Mouse (Mus musculus): ENCODE results near the gene Tbl1xr1. TPM values are rescaled to one million over a fixed set of nuclear protein-coding genes. Genes with fewer than 3 reads are reported as not detected.

Gene Tbl1xr1
- total RNA-seq, 4 experiments from 2014 or later = 130 to 150 (median 140) TPM

GRCm38 (mm10) chr3:22141984-22142719 is 65.7 kb downstream of the Tbl1xr1 start:
- DNase-seq (ENCODE audit: low spot score in 2 of 2) = no peak

GRCm38 (mm10) chr3:22142846-22143641 is 66.6 kb downstream of the Tbl1xr1 start:
- DNase-seq (ENCODE audit: low spot score in 2 of 2) = no peak

DNA sequence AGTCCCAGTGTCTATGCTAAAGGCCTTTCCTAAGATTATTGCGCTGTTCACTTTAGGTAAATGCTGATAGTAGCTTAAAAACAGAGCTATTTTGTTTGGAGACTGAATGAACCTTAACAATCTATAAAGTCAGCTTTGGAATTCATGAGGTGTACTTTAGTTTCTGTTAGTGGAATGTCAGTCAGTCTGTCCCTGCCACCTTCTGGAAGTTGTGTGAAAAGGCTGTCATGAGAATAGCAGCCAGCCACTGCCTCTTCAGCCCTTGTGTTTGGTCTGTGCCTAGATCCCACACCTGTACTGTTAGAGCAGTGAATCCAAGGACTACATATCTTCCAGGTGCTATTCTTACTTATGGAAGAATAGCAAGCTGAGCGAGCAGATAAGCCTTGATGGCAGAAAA is 67.8 kb downstream of the Tbl1xr1 start:
- no peak for DNase-seq (ENCODE audit: low spot score in 2 of 2)

GRCm38 (mm10) chr3:22147433-22147927 is 71.0 kb downstream of the Tbl1xr1 start:
- no peak for DNase-seq (ENCODE audit: low spot score in 2 of 2)

GRCm38 (mm10) chr3:22148306-22148932 is 72.0 kb downstream of the Tbl1xr1 start:
- DNase-seq (ENCODE audit: low spot score in 2 of 2) = no peak

DNA sequence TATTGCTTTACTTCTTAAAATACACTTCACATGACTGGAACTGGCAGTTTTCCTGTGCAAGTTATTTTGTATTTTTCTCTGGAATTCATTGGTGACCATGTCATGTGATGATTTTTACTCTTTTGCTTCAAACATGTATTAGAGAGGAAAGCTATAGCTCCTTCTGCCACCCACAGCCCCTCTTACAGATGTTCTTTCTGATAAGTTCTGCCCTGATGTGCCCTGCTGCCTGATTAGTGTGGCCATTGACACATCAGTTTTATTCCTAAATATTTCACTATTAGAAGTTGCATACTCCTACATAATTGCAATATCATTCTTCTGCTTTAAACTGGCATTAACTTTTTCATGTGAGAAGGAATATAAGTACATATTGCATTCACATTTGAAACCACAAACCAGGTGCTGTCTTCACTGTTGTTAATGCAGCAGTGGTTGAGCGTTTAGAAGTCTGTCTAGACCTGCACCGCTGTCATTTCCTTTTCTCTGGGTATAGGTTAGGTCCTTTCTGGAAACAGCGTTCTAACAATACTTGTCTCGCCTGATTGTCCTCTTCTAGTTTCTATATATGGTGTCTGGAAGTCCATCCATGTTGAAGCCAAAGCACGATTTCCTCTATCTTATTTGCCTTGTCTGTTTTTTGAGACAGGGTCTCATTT is 74.5 kb downstream of the Tbl1xr1 start:
- no peak for DNase-seq (ENCODE audit: low spot score in 2 of 2)

DNA sequence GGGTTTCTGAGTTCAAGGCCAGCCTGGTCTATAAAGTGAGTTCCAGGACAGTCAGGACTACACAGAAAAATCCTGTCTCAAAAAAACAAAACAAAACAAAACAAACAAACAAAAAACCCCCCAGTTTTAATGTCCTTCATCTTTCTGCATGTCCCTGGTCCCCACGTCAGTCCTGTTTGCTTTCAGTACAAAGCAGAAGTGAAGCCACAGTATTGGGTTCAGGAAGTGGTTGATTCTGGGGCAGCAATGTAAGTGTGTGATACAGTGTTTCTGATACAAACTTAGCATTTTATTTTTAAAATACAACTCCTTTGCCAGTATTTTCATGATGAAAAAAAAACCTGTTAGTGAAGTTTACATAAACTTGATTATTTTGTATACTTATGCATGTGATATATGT is 76.3 kb downstream of the Tbl1xr1 start:
- DNase-seq (ENCODE audit: low spot score in 2 of 2) = no peak

DNA sequence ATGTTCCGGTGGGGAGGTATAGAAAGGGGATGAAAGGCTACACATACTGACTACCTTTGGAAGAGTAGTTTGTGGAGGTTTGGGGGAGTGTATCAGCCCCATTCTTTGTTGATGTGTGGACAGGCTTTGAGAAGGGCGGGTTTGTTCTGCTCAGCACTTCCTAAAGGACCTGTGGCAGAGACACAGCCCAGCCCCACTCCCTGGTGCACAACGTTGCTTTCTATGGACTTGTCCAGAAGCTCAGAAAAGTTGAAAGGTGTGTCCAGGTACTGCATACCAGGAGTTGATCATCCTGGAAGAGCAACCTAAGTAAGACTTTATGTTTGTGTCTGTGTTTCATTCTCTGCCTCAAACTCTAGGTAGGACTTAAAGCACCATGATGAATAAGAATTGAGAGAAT is 78.1 kb downstream of the Tbl1xr1 start:
- DNase-seq (ENCODE audit: low spot score in 2 of 2) = no peak

- DNase-seq (ENCODE audit: low spot score in 2 of 2) = no peak
These were observed 79.9 kb downstream of the Tbl1xr1 start for GRCm38 (mm10) chr3:22156397-22156796.

DNA sequence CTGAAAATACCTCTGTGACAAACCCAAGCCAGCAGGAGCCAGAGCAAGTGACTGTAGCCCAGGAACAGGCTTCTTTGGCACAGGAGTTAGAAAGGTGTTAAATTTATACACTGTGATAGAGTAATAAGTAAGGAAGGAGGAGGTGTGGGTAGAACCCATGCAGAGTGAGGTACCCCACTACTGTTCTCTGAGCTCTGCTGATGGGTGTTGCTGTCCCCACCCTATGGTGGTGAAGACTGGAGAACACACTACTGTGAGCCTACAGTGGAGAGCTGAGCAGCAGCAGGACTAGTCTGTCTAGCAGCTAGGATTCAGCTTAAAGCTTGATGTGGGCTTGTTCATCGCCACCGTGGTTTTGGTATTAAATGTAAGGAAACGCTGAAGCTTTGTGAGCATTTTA is 86.5 kb downstream of the Tbl1xr1 start:
- DNase-seq (ENCODE audit: low spot score in 2 of 2) = no peak

DNA sequence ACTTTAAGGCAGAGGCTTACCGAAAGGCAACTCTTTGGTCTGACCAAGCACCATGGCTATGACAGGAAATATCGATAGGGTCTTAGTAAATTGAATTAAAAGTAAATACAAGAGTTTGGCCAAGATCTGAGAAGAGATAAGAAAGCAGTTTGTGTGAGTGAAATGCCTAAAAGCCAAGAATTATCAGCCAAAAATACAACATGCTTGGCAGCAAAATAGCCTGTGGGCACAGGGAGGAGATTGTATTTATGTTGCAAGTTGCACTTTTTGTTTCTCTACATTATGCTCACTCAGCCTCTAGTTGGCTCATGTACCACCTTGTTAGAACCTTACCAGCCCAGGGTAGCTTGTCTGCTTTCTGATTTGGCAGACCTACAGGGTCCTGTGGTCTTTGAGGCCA is 91.4 kb downstream of the Tbl1xr1 start:
- no peak for DNase-seq (ENCODE audit: low spot score in 2 of 2)

GRCm38 (mm10) chr3:22168432-22168831 is 92.0 kb downstream of the Tbl1xr1 start:
- no peak for DNase-seq (ENCODE audit: low spot score in 2 of 2)

DNA sequence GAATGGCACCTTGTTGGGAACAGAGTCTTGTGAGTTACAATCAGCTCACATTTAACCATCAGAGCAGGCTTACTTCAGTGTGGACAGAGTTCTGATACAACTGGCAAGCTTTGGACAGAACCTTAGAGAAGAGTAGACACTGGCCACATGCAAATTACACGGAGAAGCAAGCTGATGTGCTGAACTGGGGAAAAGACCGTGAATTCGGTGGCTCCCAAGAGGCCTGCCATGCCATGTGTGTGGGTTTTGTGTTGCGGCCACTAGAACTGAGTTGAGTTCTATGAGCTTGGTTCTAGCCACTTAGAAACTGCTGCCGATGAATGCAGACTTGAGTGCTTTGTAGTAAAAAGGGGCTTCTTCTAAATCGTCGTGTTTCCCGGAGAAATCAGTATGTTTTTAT is 95.1 kb downstream of the Tbl1xr1 start:
- DNase-seq (ENCODE audit: low spot score in 2 of 2) = no peak

DNA sequence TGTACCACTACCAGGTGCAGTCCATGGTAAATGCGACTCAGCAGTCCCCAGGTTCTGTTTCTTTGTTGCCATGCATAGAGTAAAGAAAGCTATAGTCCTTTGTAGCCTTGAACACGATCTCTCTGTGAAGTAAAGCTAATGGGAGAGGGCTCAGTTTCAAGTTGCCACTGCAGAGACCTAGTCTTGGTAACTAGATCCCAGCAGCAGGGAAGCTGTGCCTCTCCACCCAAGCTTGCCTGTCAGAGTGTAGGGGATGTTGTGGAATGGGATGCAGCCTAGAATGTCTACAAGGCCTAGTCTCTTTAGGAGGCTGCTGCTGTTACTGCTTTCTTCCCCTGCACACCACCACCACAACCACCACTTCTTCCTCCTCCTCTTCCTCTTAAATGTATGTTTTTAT is 96.0 kb downstream of the Tbl1xr1 start:
- DNase-seq (ENCODE audit: low spot score in 2 of 2) = no peak

DNA sequence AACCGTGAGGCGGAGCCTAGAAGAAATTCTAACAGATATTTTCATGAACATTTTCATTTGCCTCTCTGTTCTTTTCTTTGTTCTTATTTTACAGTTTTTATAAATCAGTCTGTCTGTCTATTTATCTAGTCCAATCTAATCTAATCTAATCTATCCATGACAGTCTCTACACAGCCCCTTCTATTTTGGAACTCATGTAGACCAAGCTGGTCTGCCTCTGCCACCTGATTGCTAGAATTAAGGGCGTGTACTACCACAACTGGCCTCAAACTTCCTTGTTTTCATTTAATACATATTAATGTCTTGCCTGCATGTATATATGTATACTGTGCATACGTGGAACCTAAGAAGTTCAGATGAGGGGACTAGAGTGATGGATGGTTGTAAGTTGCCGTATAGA is 96.7 kb downstream of the Tbl1xr1 start:
- no peak for DNase-seq (ENCODE audit: low spot score in 2 of 2)

GRCm38 (mm10) chr3:22174232-22174631 is 97.8 kb downstream of the Tbl1xr1 start:
- no peak for DNase-seq (ENCODE audit: low spot score in 2 of 2)

GRCm38 (mm10) chr3:22180076-22180475 is 103.6 kb downstream of the Tbl1xr1 start:
- no peak for DNase-seq (ENCODE audit: low spot score in 2 of 2)

DNA sequence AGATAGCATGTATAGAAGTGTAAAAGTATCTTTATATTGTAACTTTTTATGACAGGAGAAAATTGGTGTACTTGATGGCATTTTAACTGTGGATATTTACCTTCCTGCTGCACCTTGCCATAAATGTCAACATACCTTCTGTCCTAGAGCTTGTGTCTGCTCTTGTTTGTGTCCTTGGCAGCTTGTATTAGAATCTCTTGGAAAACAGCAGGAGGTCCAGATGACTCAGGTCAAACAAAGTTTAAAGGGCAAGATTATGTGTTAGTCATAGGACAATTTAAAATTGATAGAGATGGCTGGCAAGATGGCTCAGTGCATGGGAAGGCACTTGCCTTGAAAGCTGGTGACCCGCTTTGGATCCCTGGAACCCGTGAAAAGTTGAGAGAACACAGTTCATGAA is 104.6 kb downstream of the Tbl1xr1 start:
- no peak for DNase-seq (ENCODE audit: low spot score in 2 of 2)

DNA sequence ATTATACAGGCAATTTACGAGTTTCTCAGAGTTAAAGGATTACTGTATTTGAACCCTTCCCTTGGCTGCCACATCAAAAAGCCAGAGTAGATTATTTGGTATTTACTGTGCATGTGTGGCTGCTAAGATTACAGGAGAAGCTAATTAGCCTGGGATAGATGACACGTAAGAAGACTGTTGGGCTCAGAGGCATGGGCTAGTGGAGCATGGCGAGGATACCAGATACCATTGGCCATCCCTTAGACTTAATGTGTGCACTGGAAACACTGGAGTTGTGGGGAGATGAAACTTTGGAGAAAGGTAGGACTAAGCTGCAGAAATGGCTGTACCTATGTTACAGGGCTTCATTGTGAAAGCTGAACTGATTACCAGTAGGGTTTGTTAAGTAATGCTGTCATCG is 108.8 kb downstream of the Tbl1xr1 start:
- DNase-seq (ENCODE audit: low spot score in 2 of 2) = no peak

DNA sequence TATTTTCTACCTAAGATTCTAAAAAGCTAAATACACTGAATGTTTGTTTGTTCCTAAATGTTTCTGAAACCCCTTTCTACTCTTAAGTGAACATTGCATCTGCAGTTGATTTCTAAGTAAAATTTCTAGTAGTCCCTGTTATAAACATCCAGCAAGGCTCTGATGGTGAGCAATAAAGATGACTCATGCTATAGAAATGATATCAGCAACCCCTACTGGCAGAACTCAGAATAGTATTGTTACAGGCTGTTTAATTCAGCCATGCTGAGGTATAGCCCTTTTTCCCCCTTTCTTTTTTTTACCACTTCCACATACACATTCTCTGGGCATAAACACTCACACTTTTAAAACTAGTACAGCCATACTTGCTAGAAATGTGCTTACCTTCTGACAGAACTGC is 114.0 kb downstream of the Tbl1xr1 start:
- no peak for DNase-seq (ENCODE audit: low spot score in 2 of 2)

DNA sequence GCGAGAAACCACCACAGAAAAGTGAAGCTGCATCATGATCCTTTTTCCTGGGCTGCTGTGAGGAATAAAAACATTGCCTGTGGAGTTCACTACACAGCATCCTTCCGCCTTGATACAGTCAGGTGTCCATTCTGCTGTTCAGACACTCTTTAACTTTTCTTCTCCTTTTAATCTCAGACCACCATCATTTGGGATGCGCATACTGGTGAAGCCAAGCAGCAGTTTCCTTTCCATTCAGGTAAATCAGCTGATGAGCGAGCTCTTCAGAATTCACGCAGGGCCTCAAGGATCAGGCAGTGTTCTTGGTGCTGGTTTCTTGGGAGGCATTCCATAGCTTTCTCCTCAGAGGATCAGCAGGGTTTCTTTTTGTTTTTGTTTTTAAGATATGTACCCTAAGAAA is 116.5 kb downstream of the Tbl1xr1 start:
- DNase-seq (ENCODE audit: low spot score in 2 of 2) = no peak

All from layer of hippocampus, adult 8-10 months (tissue).